Mouse (Mus musculus) CH12.LX (cell line): ENCODE measurements around the gene Haao. TPM values are rescaled to one million over a fixed set of nuclear protein-coding genes. Genes with fewer than 3 reads are reported as not detected.

Source experiments
- DNase-seq: peaks from one replicate; pipeline ENCODE4 v3.0.0-alpha.2; 2013; ENCODE audit errors: extremely low read depth
- H3K27ac ChIP-seq: 2 replicates; pipeline ENCODE4 v1.5.1; 2012; ENCODE audit warnings: low read depth, mild to moderate bottlenecking, control low read depth, moderate library complexity; ENCODE audit not compliant: insufficient read depth
- H3K27me3 ChIP-seq: replicated peaks from 2 replicates; pipeline ENCODE3; 2012; ENCODE audit warnings: inconsistent platforms
- H3K36me3 ChIP-seq, 2 experiments: replicated peaks in 1 of 2; 2 replicates each; pipeline versions ENCODE3 to v1.6.1; 2012; ENCODE audit warnings: inconsistent platforms in 1 of 2, low read length in 1 of 2, mild to moderate bottlenecking in 1 of 2, mixed read lengths in 1 of 2, moderate library complexity in 1 of 2; ENCODE audit not compliant: control insufficient read depth in 1 of 2, insufficient read depth in 1 of 2
- H3K4me1 ChIP-seq, 2 experiments: 2 replicates each; pipeline ENCODE4 v1.6.1; 2012; ENCODE audit warnings: inconsistent platforms in 1 of 2, moderate library complexity in 1 of 2; ENCODE audit not compliant: insufficient read depth in 2 of 2, control insufficient read depth in 1 of 2
- H3K4me2 ChIP-seq: 2 replicates; pipeline ENCODE4 v1.6.1; 2012; ENCODE audit warnings: low read depth, mild to moderate bottlenecking, control low read depth; ENCODE audit not compliant: poor library complexity, insufficient read depth, severe bottlenecking
- H3K4me3 ChIP-seq, 3 experiments: fragments of 150-350 bp in 1 of 3; sonication (generic) in 1 of 3; replicated peaks in 1 of 3; 2 replicates each; pipeline versions ENCODE3 to v1.5.1; 2011 to 2012; ENCODE audit warnings: low read depth in 2 of 3, low read length in 2 of 3, mild to moderate bottlenecking in 2 of 3, moderate library complexity in 2 of 3, control low read depth in 1 of 3, improper control_type of control experiment in 1 of 3, inconsistent platforms in 1 of 3, mixed read lengths in 1 of 3; ENCODE audit not compliant: poor library complexity in 1 of 3
- H3K79me2 ChIP-seq: replicated peaks from 2 replicates; pipeline ENCODE4 v1.6.1; 2012; ENCODE audit warnings: mild to moderate bottlenecking, moderate library complexity; ENCODE audit not compliant: control insufficient read depth, poor library complexity, insufficient read depth, severe bottlenecking; ENCODE audit errors: extremely low read depth
- H3K9ac ChIP-seq: 2 replicates; pipeline ENCODE4 v1.6.1; 2012; ENCODE audit warnings: low read depth, mild to moderate bottlenecking, control low read depth, moderate library complexity; ENCODE audit not compliant: insufficient read depth
- H3K9me3 ChIP-seq: replicated peaks from 2 replicates; pipeline ENCODE3; 2012; ENCODE audit warnings: low read length, inconsistent platforms, mixed read lengths
- BHLHE40 ChIP-seq: IDR thresholded peaks from 2 replicates; pipeline ENCODE4 v1.6.1; 2011; ENCODE audit warnings: mild to moderate bottlenecking, low read depth, low read length, improper control_type of control experiment
- CHD1 ChIP-seq: IDR thresholded peaks from 2 replicates; pipeline ENCODE4 v1.6.1; 2012; ENCODE audit warnings: low read depth, low read length, improper control_type of control experiment, inconsistent platforms
- CHD2 ChIP-seq: IDR thresholded peaks from 2 replicates; pipeline ENCODE4 v1.6.1; 2011; ENCODE audit warnings: low read length, improper control_type of control experiment
- E2F4 ChIP-seq: IDR thresholded peaks from 2 replicates; pipeline ENCODE4 v1.6.1; 2011; ENCODE audit warnings: low read depth, low read length, improper control_type of control experiment; ENCODE audit not compliant: insufficient replicate concordance
- ELF1 ChIP-seq: IDR thresholded peaks from 2 replicates; pipeline ENCODE4 v1.6.1; 2014; ENCODE audit warnings: low read depth, mild to moderate bottlenecking, inconsistent platforms, low read length, improper control_type of control experiment
- EP300 ChIP-seq: IDR thresholded peaks from 2 replicates; pipeline ENCODE4 v1.6.1; 2011; ENCODE audit warnings: low read length, improper control_type of control experiment
- ETS1 ChIP-seq: conservative IDR thresholded peaks from 2 replicates; pipeline ENCODE4 v1.6.1; 2012; ENCODE audit warnings: low read depth, mild to moderate bottlenecking, inconsistent platforms, low read length, improper control_type of control experiment, moderate library complexity
- GABPA ChIP-seq: IDR thresholded peaks from 2 replicates; pipeline ENCODE4 v1.6.1; 2012; ENCODE audit warnings: low read depth, low read length, improper control_type of control experiment, inconsistent platforms; ENCODE audit not compliant: insufficient replicate concordance
- HCFC1 ChIP-seq: IDR thresholded peaks from 2 replicates; pipeline ENCODE4 v1.6.1; 2012; ENCODE audit warnings: low read depth, mild to moderate bottlenecking, inconsistent platforms, low read length, improper control_type of control experiment
- IRF4 ChIP-seq: IDR thresholded peaks from 2 replicates; pipeline ENCODE4 v1.6.1; 2014; ENCODE audit warnings: low read depth, mild to moderate bottlenecking, inconsistent platforms, low read length, improper control_type of control experiment
- JUND ChIP-seq: conservative IDR thresholded peaks from 2 replicates; pipeline ENCODE4 v1.6.1; 2011; ENCODE audit warnings: low read depth, low read length, improper control_type of control experiment
- KAT2A ChIP-seq: IDR thresholded peaks from 2 replicates; pipeline ENCODE4 v1.6.1; 2012; ENCODE audit warnings: low read length, improper control_type of control experiment, inconsistent platforms; ENCODE audit not compliant: insufficient replicate concordance
- MAFK ChIP-seq: IDR thresholded peaks from 2 replicates; pipeline ENCODE4 v1.6.1; 2011; ENCODE audit warnings: low read length, improper control_type of control experiment; ENCODE audit not compliant: insufficient replicate concordance
- MAX ChIP-seq: IDR thresholded peaks from 2 replicates; pipeline ENCODE4 v1.6.1; 2011; ENCODE audit warnings: low read length, improper control_type of control experiment
- MAZ ChIP-seq: IDR thresholded peaks from 2 replicates; pipeline ENCODE4 v1.6.1; 2012; ENCODE audit warnings: low read depth, mild to moderate bottlenecking, inconsistent platforms, low read length, improper control_type of control experiment, moderate library complexity
- MEF2A ChIP-seq: IDR thresholded peaks from 2 replicates; pipeline ENCODE4 v1.6.1; 2014; ENCODE audit warnings: low read depth, mild to moderate bottlenecking, inconsistent platforms, low read length, improper control_type of control experiment, borderline replicate concordance
- MXI1 ChIP-seq: IDR thresholded peaks from 2 replicates; pipeline ENCODE4 v1.6.1; 2011; ENCODE audit warnings: mild to moderate bottlenecking, low read depth, low read length, improper control_type of control experiment
- NELFE ChIP-seq: IDR thresholded peaks from 2 replicates; pipeline ENCODE4 v1.6.1; 2011; ENCODE audit warnings: low read depth, low read length, improper control_type of control experiment
- NRF1 ChIP-seq: IDR thresholded peaks from 2 replicates; pipeline ENCODE4 v1.6.1; 2014; ENCODE audit warnings: low read depth, mild to moderate bottlenecking, inconsistent platforms, low read length, improper control_type of control experiment, moderate library complexity
- PAX5 ChIP-seq: IDR thresholded peaks from 2 replicates; pipeline ENCODE4 v1.6.1; 2012; ENCODE audit warnings: low read length, inconsistent platforms, mixed read lengths
- SIN3A ChIP-seq: IDR thresholded peaks from 2 replicates; pipeline ENCODE4 v1.6.1; 2012; ENCODE audit warnings: low read length, improper control_type of control experiment, inconsistent platforms
- SMC3 ChIP-seq: IDR thresholded peaks from 2 replicates; pipeline ENCODE4 v1.6.1; 2011; ENCODE audit warnings: low read depth, low read length, improper control_type of control experiment
- TBP ChIP-seq: conservative IDR thresholded peaks from 2 replicates; pipeline ENCODE4 v1.6.1; 2011; ENCODE audit warnings: low read depth, low read length, improper control_type of control experiment
- UBTF ChIP-seq: IDR thresholded peaks from 2 replicates; pipeline ENCODE4 v1.6.1; 2012; ENCODE audit warnings: low read depth, mild to moderate bottlenecking, inconsistent platforms, low read length, improper control_type of control experiment, moderate library complexity
- USF2 ChIP-seq: conservative IDR thresholded peaks from 2 replicates; pipeline ENCODE4 v1.6.1; 2011; ENCODE audit warnings: low read depth, low read length, improper control_type of control experiment
- ZKSCAN1 ChIP-seq: IDR thresholded peaks from 2 replicates; pipeline ENCODE4 v1.6.1; 2012; ENCODE audit warnings: low read depth, inconsistent platforms, low read length, improper control_type of control experiment, borderline replicate concordance
- ZMIZ1 ChIP-seq: IDR thresholded peaks from 2 replicates; pipeline ENCODE4 v1.6.1; 2012; ENCODE audit warnings: low read depth, mild to moderate bottlenecking, inconsistent platforms, low read length, improper control_type of control experiment
- dilution Hi-C: fragments of 300-500 bp; cut with MboI; formaldehyde crosslinking; loops from 2 replicates; pipeline ENCODE4 v1.14.3; 2020; ENCODE audit warnings: low sequenced_read_pairs; ENCODE audit not compliant: extremely low pct_unique_long_range_greater_than_20kb, extremely low pct_ligation_motif_present
- in situ Hi-C: fragments of 300-500 bp; cut with MboI; formaldehyde crosslinking; loops from 3 replicates; pipeline ENCODE4 v1.14.3; 2019; ENCODE audit warnings: low sequenced_read_pairs, low pct_ligation_motif_present, low pct_unique_long_range_greater_than_20kb, mixed read lengths
- polyA plus RNA-seq: library from polyadenylated mRNA; unstranded; fragments of >175 nt; gene quantifications from 2 replicates; pipeline ENCODE4 v1.2.1, GENCODE M21; 2012; ENCODE audit warnings: low read depth; ENCODE audit not compliant: insufficient read length
- total RNA-seq, 2 experiments: library from RNA; depleted of rRNA; stranded (reverse); fragments of 300-350 nt in 1 of 2; fragments of >200 nt in 1 of 2; gene quantifications; 2 replicates each; pipeline ENCODE4 v1.2.3; 2012 to 2014

The Haao gene
- total and polyA plus RNA-seq, 3 experiments = 18.6 to 30.6 (median 19.1) TPM

GRCm38 (mm10) chr17:83848482-83848881, 719 bp upstream of the Haao start (continued):
- TF ChIP-seq EP300 (no peak), TBP (no peak), ZMIZ1 (no peak)

- Histone ChIP-seq H3K27ac (peak overlapping the region; percentile 85), H3K36me3 (peaks cover 4 to 31% of the 10 kb centered on the region in 2 experiments), H3K4me1 (peaks cover 31 to 76% of the 10 kb centered on the region in 2 experiments), H3K9ac (peak overlapping the region; percentile 30), H3K9me3 (no peaks in the 10 kb centered on the region), H3K27me3 (no peaks in the 10 kb centered on the region), H3K4me3 (peak overlapping the region; percentile 53 to 62 (median 59))
- peak; percentile 39 for DNase-seq
- in situ Hi-C loops (no loop called here), dilution Hi-C loops (no loop called here)
- TF ChIP-seq ZMIZ1 (peak; percentile 47; the same call in 1 of the 2 replicates), USF2 (no peak), MXI1 (peak; percentile 39; the same call in 1 of the 2 replicates), SIN3A (0 out of 2 replicates have a peak, but pooled peaks have one; percentile 54), IRF4 (no peak)
- TF ChIP-seq, all 38 proteins: peak for 3
- Histone ChIP-seq H3K4me2 (peak overlapping the region; percentile 53), H3K79me2 (no peaks in the 10 kb centered on the region; the same call in 1 of the 2 replicates)
Observed at GRCm38 (mm10) chr17:83847100-83847499, 663 bp downstream of the Haao start.

GRCm38 (mm10) chr17:83846301-83847021, 1.3 kb downstream of the Haao start:
- peak; percentile 97 for DNase-seq
- Histone ChIP-seq H3K9ac (peak overlapping the region; percentile 30), H3K9me3 (no peaks in the 10 kb centered on the region), H3K4me1 (peaks cover 31 to 70% of the 10 kb centered on the region in 2 experiments), H3K4me2 (peak overlapping the region; percentile 53), H3K27ac (peak overlapping the region; percentile 85), H3K27me3 (no peaks in the 10 kb centered on the region), H3K36me3 (peaks cover 4 to 35% of the 10 kb centered on the region in 2 experiments), H3K79me2 (no peaks in the 10 kb centered on the region; the same call in 1 of the 2 replicates), H3K4me3 (peak overlapping the region; percentile 53 to 62 (median 59))
- dilution Hi-C loops = no loop called here
- in situ Hi-C loops = no loop called here
- TF ChIP-seq MAZ (peak; percentile 87), ETS1 (peak; percentile 85), KAT2A (no peak), HCFC1 (peak; percentile 38), JUND (peak; percentile 79), ZMIZ1 (no peak), GABPA (no peak), ZKSCAN1 (no peak), TBP (0 out of 2 replicates have a peak, but pooled peaks have one; percentile 34), CHD1 (peak; percentile 65), MAX (peak; percentile 65), IRF4 (peak; percentile 92), NELFE (no peak; the same call in none of the 2 replicates), CHD2 (peak; percentile 89), NRF1 (peak; percentile 66; the same call in 1 of the 2 replicates), ELF1 (peak; percentile 49; the same call in 1 of the 2 replicates), BHLHE40 (peak; percentile 90), SMC3 (peak; percentile 7; the same call in 1 of the 2 replicates), MXI1 (peak; percentile 61; the same call in 1 of the 2 replicates), MEF2A (peak; percentile 60; the same call in 1 of the 2 replicates), MAFK (peak; percentile 76), UBTF (peak; percentile 44; the same call in 1 of the 2 replicates), E2F4 (no peak), PAX5 (no peak)
